Mouse (Mus musculus) embryonic stem cell, embryonic (primary cell): ENCODE measurements around the gene Inha.

Source experiments
- CTCF ChIA-PET, 4 experiments: fragments of 300-600 bp in 2 of 4; fragments of 350-600 bp in 2 of 4; sonication (Branson Sonifier 250); formaldehyde crosslinking; loops; one replicate each; lab custom pipeline; 2022; ENCODE audit warnings: inconsistent platforms in 2 of 4; lab: Charles Lee
- POLR2A ChIA-PET, 4 experiments: fragments of 300-600 bp in 2 of 4; fragments of 350-600 bp in 2 of 4; sonication (Branson Sonifier 250); formaldehyde crosslinking; loops; one replicate each; lab custom pipeline; 2022; ENCODE audit warnings: antibody characterized with exemption in 4 of 4, inconsistent platforms in 1 of 4; lab: Charles Lee

Inha gene

DNA sequence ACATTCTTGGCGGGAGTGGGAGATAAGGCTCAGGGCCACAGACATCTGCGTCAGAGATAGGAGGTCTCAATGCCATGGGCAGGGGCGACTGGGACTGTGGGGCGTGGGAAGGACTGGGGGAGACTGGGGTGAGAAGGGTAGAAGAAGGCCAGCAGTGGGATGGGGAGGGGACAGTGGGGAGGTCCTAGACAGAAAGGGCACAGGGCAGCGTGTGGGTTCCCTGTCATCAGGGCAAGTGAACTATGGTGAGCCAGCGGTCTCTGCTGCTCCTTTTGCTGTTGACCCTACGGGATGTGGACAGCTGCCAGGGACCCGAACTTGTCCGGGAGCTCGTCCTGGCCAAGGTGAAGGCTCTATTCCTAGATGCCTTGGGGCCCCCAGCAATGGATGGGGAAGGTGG, at the start of gene Inha:
Gene Inha, plus strand, starts transcription at position 72 of the 400 bp plus-strand sequence.
- ChIA-PET CTCF (interaction anchor here in 3 of 4 experiments (0.7 to 2.0 kb wide), 7 partner anchors 8 to 52 kb away, joined by 3 to 7 read pairs (median 4); no protein-coding TSS in a partner anchor), POLR2A (interaction anchor here (0.5 to 4.6 kb wide), 19 partner anchors 10 to 190 kb away, joined by 3 to 19 read pairs (median 6); partner anchors contain the start of genes Chpf (in 3 of the 4), Tmem198 (in 3 of the 4), Dnpep (in 1 of the 4) and Stk11ip (in 1 of the 4))

- ChIA-PET CTCF (interaction anchor here (0.6 to 3.4 kb wide), 30 partner anchors 9 to 756 kb away, joined by 3 to 30 read pairs (median 4); partner anchors contain the start of genes Asic4 (in 1 of the 4), Chpf (in 1 of the 4), Dnpep (in 1 of the 4) and Gmppa (in 1 of the 4)), POLR2A (interaction anchor here in 3 of 4 experiments (0.6 to 4.4 kb wide), 9 partner anchors 8 to 140 kb away, joined by 3 to 22 read pairs (median 4); partner anchors contain the start of genes Asic4 (in 1 of the 3) and Gmppa (in 1 of the 3))
Measured at GRCm38 (mm10) chr1:75457710-75458024, 49.2 kb upstream of the Inha start.

- CTCF ChIA-PET = interaction anchor here (0.6 to 3.4 kb wide), 33 partner anchors 9 to 558 kb away, joined by 3 to 30 read pairs (median 5); partner anchors contain the start of genes Asic4 (in 1 of the 4), Chpf (in 1 of the 4), Dnpep (in 1 of the 4) and Gmppa (in 1 of the 4)
- POLR2A ChIA-PET = interaction anchor here (0.6 to 4.4 kb wide), 14 partner anchors 9 to 141 kb away, joined by 3 to 22 read pairs (median 4); partner anchors contain the start of genes Asic4 (in 1 of the 4) and Gmppa (in 1 of the 4)
Measured at GRCm38 (mm10) chr1:75458025-75458788, 48.7 kb upstream of the Inha start.

- ChIA-PET POLR2A (interaction anchor here in 3 of 4 experiments (0.7 to 4.4 kb wide), 11 partner anchors 8 to 150 kb away, joined by 3 to 22 read pairs (median 3); partner anchors contain the start of genes Asic4 (in 1 of the 3) and Gmppa (in 1 of the 3)), CTCF (interaction anchor here (0.6 to 3.4 kb wide), 23 partner anchors 9 to 559 kb away, joined by 3 to 30 read pairs (median 4); partner anchors contain the start of genes Asic4 (in 1 of the 4), Chpf (in 1 of the 4), Dnpep (in 1 of the 4) and Gmppa (in 1 of the 4))
Measured at GRCm38 (mm10) chr1:75458789-75459684, 47.8 kb upstream of the Inha start.

DNA sequence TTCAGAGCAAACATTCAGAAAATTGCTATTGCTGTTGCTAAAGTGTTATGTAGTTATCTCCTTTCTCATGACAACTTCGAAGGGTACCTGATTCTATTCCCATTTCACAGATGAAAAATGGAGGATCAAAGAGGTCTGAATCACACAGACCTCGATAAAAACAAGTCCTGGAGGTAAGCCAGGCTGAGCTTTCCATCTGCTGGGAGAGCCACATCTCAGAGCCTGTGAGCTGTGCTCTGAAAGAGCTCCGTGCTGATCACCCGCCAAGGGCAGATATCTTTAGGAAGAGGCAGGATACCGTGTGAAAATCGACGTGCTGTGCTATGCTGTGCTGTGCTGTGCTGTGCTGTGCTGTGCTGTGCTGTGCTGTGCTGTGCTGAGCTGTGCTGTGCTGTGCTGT, 46.6 kb upstream of the Inha start:
- CTCF ChIA-PET = interaction anchor here in 2 of 4 experiments (0.6 to 1.3 kb wide), 3 partner anchors 17 to 46 kb away, joined by 3 to 4 read pairs (median 3); no protein-coding TSS in a partner anchor
- POLR2A ChIA-PET = interaction anchor here in 1 of 4 experiments (3.1 to 4.4 kb wide), 2 partner anchors 11 to 17 kb away, joined by 9 to 22 read pairs; partner anchors contain the start of gene Asic4

DNA sequence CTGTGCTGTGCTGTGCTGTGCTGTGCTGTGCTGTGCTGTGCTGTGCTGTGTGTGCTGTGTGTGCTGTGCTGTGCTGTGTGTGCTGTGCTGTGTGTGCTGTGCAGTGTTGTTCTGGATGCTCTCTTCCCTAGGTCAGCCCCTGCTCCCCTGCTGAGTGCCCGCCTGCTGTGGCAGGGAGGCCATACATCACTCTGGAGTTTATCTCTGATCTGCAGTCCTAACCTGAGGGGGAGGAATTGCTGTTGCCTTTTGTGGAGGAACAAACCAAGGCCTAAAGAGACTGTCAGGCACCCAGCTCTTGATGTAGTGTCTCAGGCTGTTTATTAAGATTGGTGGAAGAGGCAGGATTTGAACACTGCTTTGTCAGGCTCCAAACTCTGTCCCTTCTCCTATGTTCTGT, 44.2 kb upstream of the Inha start:
- ChIA-PET POLR2A (interaction anchor here in 1 of 4 experiments (0.8 kb wide), 1 partner anchor 14 kb away, joined by 3 read pairs; no protein-coding TSS in a partner anchor), CTCF (interaction anchor here in 1 of 4 experiments (1.3 kb wide), 1 partner anchor 14 kb away, joined by 3 read pairs; no protein-coding TSS in a partner anchor)

DNA sequence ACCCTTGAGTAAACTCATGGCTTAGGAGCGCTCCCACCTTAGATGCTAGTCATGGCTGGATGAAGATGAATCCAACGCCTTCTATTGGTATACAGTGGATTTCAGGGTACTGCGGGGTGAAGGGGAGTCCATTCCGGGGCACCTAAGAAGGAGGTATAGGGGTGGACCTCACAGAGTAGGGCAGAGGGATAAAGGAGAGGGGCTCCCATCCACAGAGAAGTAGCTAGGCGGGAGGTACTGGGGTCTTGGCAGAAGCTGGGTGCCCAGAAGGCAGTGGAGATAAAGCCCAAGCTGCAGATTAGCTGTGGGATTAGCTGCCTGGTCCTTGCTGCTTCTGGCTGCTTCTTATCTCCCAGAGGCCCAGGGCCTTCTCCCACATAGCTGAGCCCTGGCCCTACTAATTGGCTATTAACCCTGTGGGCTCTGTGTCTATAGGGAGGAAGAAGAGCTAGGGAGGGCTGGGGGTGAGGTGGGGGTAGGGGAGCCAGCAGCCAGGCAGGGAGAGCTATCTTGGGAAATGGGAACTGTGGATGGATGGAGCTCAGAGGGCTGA, 43.1 kb upstream of the Inha start:
- ChIA-PET CTCF (interaction anchor here in 3 of 4 experiments (0.7 to 2.0 kb wide), 13 partner anchors 11 to 342 kb away, joined by 3 to 10 read pairs (median 3); partner anchors contain the start of gene Chpf (in 1 of the 3)), POLR2A (interaction anchor here in 3 of 4 experiments (0.5 to 1.5 kb wide), 3 partner anchors 12 to 22 kb away, joined by 3 read pairs; no protein-coding TSS in a partner anchor)

DNA sequence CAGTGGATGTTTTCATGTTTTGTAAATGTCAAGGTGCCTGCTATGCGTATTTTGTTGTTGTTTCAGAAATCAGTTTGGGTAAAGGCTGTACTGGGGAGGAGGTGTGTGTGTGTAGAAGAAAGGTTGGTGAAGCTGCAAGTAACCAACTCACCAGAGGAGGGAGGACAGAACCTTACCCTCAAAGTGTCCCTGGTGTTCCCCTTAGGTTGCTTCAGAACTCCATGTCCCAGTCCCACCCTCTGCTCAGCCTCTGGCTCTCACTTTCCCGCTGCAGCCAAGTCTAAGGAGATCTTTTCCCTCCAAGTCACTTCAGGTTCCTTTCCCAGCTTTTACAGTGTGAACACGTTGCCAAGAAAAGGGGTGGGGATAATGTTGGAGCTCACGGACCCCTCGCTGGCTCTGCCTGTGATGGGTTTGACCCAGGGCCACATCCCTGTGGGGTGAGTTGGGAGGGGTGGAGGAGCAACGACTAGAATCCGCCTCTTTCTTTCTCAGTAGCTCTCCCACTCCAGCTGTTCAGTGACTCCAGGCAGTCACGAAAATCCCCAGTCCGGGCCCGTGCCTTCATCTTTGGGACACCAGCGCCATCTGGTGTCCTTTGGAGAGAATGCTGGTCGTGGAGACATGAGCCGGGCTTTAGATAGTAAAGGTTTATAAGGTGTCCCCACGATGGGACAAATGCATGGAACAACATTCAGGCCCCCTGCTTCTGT, 39.5 kb upstream of the Inha start:
- ChIA-PET CTCF (interaction anchor here (0.5 to 4.3 kb wide), 117 partner anchors 9 to 1023 kb away, joined by 3 to 89 read pairs (median 4); partner anchors contain the start of genes Chpf (in 3 of the 4), Gmppa (in 3 of the 4), Tmem198 (in 3 of the 4) and Des (in 2 of the 4)), POLR2A (interaction anchor here (0.6 to 2.2 kb wide), 23 partner anchors 9 to 250 kb away, joined by 3 to 9 read pairs (median 4); partner anchors contain the start of genes Gmppa (in 2 of the 4), Chpf (in 1 of the 4), Dnpep (in 1 of the 4) and Tmem198 (in 1 of the 4))

DNA sequence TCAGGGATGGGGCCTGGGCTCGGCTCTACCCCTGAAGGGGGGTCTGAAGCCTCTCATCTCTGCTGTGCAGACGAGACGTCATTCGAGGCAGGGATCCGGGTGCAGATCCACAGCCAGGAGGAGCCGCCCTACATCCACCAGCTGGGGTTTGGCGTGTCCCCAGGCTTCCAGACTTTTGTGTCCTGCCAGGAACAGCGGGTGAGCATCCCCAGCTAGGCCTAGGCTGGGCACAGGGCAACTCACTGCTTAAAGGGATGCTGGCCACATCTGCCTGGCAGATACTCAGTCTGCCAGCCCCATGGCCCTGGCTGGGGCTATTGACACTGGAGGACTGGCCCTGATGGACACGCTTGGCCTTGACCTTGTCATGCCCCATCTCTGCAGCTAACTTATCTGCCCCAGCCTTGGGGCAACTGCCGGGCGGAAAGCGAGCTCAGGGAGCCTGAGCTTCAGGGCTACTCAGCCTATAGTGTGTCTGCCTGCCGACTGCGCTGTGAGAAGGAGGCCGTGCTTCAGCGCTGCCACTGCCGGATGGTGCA, 37.5 kb upstream of the Inha start:
- POLR2A ChIA-PET = interaction anchor here in 1 of 4 experiments (1.0 to 2.7 kb wide), 3 partner anchors 18 to 126 kb away, joined by 3 to 6 read pairs (median 3); no protein-coding TSS in a partner anchor
- CTCF ChIA-PET = interaction anchor here (0.8 to 4.3 kb wide), 12 partner anchors 8 to 126 kb away, joined by 3 to 89 read pairs (median 21); partner anchors contain the start of genes Chpf (in 1 of the 4), Slc4a3 (in 1 of the 4) and Tmem198 (in 1 of the 4)

- ChIA-PET CTCF (interaction anchor here (0.5 to 4.7 kb wide), 147 partner anchors 9 to 965 kb away, joined by 3 to 81 read pairs (median 4); partner anchors contain the start of genes Gmppa (in 4 of the 4), Dnpep (in 2 of the 4), Inha (in 2 of the 4) and Abcb6 (in 1 of the 4)), POLR2A (interaction anchor here (0.6 to 5.5 kb wide), 21 partner anchors 9 to 159 kb away, joined by 3 to 28 read pairs (median 4); partner anchors contain the start of gene Dnpep (in 1 of the 4))
Measured at GRCm38 (mm10) chr1:75476441-75476840, 30.4 kb upstream of the Inha start.

- POLR2A ChIA-PET = interaction anchor here (0.5 to 5.5 kb wide), 21 partner anchors 9 to 160 kb away, joined by 3 to 28 read pairs (median 4); partner anchors contain the start of gene Dnpep (in 1 of the 4)
- CTCF ChIA-PET = interaction anchor here (0.5 to 4.7 kb wide), 160 partner anchors 8 to 966 kb away, joined by 3 to 81 read pairs (median 4); partner anchors contain the start of genes Gmppa (in 4 of the 4), Dnpep (in 2 of the 4), Inha (in 2 of the 4) and Abcb6 (in 1 of the 4)
Measured at GRCm38 (mm10) chr1:75477264-75477965, 29.5 kb upstream of the Inha start.

DNA sequence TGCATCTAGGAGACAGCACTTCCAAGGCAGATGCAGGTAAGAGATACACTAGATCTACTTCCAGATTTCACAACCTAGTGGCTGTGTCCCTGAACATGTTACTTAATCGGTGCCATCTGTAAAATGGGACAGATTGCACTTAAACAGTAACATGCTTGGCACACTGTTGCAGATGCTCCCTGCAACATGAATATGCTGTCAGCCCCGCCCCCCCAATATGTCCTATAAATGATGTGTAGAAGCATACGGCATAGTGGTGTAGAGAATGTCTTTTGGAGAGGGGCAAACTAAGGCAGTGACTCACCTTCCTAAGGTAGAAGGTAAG, 28.9 kb upstream of the Inha start:
- CTCF ChIA-PET = interaction anchor here (0.6 to 4.7 kb wide), 83 partner anchors 9 to 647 kb away, joined by 3 to 81 read pairs (median 7); partner anchors contain the start of genes Gmppa (in 2 of the 4), Inha (in 2 of the 4), Asic4 (in 1 of the 4) and Dnpep (in 1 of the 4)
- POLR2A ChIA-PET = interaction anchor here (0.5 to 5.5 kb wide), 15 partner anchors 9 to 309 kb away, joined by 3 to 28 read pairs (median 5); partner anchors contain the start of genes Dnpep (in 1 of the 4), Stk11ip (in 1 of the 4) and Zfand2b (in 1 of the 4)

DNA sequence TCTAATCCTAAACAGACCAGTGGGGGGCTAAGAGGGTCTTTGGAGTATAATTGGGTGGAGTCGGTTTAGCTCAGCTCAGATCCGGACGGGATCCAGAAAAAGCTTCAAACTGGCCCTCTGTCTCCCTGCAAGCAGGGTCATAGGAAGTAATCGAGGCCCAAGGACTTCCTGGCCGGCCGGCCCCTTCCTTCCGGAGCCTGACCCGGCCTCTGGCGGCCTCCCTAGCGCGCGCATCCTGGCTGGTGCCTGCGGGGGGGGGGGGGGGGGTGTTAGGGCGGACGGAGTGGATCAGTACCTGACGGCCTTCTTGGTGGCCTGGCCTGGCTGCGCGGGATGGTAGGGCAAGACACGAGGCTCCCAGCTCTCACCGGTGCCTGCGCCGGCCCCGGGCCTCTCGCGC, 28.4 kb upstream of the Inha start:
- CTCF ChIA-PET = interaction anchor here (0.7 to 4.7 kb wide), 42 partner anchors 9 to 353 kb away, joined by 3 to 81 read pairs (median 6); partner anchors contain the start of genes Asic4 (in 1 of the 4), Dnpep (in 1 of the 4), Gmppa (in 1 of the 4) and Inha (in 1 of the 4)
- POLR2A ChIA-PET = interaction anchor here in 3 of 4 experiments (0.6 to 5.5 kb wide), 37 partner anchors 9 to 972 kb away, joined by 3 to 35 read pairs (median 5); partner anchors contain the start of genes Gmppa (in 2 of the 3), Dnpep (in 1 of the 3), Inha (in 1 of the 3) and Obsl1 (in 1 of the 3)
